Mouse (Mus musculus) ES-E14 (cell line): ENCODE measurements around the gene Rassf6.

Experiments
- HCFC1 ChIP-seq: IDR thresholded peaks from 2 replicates; pipeline ENCODE4 v1.6.1; 2012; ENCODE audit warnings: low read length, inconsistent platforms, borderline replicate concordance; ENCODE audit not compliant: insufficient read depth
- ZC3H11A ChIP-seq: IDR thresholded peaks from 2 replicates; pipeline ENCODE4 v1.6.1; 2012; ENCODE audit warnings: low read depth, mild to moderate bottlenecking, inconsistent platforms, low read length, borderline replicate concordance
- ZNF384 ChIP-seq: IDR thresholded peaks from 2 replicates; pipeline ENCODE4 v1.6.1; 2012; ENCODE audit warnings: low read depth, low read length, inconsistent platforms

DNA sequence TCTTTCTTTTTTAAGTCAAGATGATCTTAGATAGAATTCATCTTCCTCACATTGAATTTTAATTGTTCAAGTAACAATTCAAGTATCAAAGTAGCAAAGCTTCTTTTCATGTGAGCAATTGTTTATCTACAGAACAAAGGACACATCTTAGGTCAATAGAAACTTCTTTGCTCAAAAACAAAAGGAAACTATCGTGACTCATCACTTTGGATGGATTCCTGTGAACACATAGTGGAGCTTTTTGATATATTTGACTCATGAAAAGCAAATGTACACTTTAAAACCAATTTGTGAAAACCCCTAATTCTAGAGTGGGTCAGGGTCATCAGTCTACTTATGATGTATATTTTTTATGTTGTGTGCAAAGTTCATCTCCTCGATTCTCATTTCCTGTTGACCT is 37.1 kb upstream of the Rassf6 start:
- TF ChIP-seq ZNF384 (no peak), HCFC1 (no peak), ZC3H11A (no peak)
